In the genomic region with DNA sequence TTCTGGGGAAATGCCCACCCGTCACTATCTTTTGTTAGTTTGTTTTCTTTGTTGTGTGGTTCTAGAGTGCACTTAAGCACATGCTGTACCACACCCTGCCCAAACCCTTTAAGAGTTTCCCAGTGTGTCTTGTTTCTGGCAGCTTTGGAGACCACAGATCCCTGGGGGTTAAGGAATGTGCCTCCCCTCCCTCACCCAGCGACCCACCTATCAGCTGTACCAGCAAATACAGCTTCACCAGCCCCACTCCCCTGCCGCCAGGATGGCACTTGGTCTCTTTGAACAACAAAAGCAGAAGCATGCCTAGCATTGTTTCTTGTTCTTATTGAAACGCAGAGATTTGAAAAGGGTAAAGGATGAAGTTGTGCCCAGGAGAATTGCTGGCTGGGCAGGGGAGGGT, we compare ENCODE assay signal across 10 mouse cellular contexts. TPM values are rescaled to one million over a fixed set of nuclear protein-coding genes. Genes with fewer than 3 reads are reported as not detected.
DNase-seq lines count a peak whose midpoint lies in the region; ATAC-seq and TF ChIP-seq lines count a peak whose summit lies in the region.
"Had no signal": no experiment of that assay in that cellular context is flagged by ENCODE, and none has a peak within 500 bp of the region (broad histone marks: within the 10 kb centered on the region; RNA-seq: fewer than 3 reads in every experiment).

No protein-coding gene starts in this region.

- intact Hi-C loops in heart, postnatal 25 days (cut with DNase I), result loop anchor here (5.0 kb wide), 2 partner anchors 39 to 41 kb away; a partner anchor contains a TSS

- no peak for ATAC-seq in lung, postnatal 0 days
- ATAC-seq in limb, embryonic 13.5 days (ENCODE audit: low FRiP score, low read depth), result no peak
- ATAC-seq in stomach, embryonic 14.5 days (ENCODE audit: insufficient number of reproducible peaks, insufficient read depth, low FRiP score, low read depth), result no peak

- peaks cover 12% of the 10 kb centered on the region; the same call in 1 of the 2 replicates for H3K4me1 ChIP-seq in lung, postnatal 0 days (ENCODE audit: insufficient read depth, low read depth, low read length)
- peaks cover 27% of the 10 kb centered on the region for H3K4me1 ChIP-seq in forebrain, embryonic 10.5 days
- peaks cover 20% of the 10 kb centered on the region for H3K4me1 ChIP-seq in limb, embryonic 13.5 days
- peaks cover 23% of the 10 kb centered on the region for H3K4me1 ChIP-seq in stomach, embryonic 14.5 days (ENCODE audit: control insufficient read depth, insufficient read depth, low read length)

- H3K4me3 ChIP-seq in lung, postnatal 0 days (ENCODE audit: low read depth, low read length), result no peak overlapping the region
- H3K4me3 ChIP-seq in forebrain, embryonic 10.5 days, result peak overlapping the region; percentile 84
- H3K4me3 ChIP-seq in limb, embryonic 13.5 days, result peak overlapping the region; percentile 78
- H3K4me3 ChIP-seq in stomach, embryonic 14.5 days (ENCODE audit: low read depth, low read length), result 0 out of 2 replicates have a peak overlapping the region, but pooled peaks have one; percentile 5

- no peaks in the 10 kb centered on the region for H3K36me3 ChIP-seq in lung, postnatal 0 days (ENCODE audit: insufficient read depth, low read length)
- no peaks in the 10 kb centered on the region for H3K36me3 ChIP-seq in forebrain, embryonic 10.5 days (replicated peaks)
- no peaks in the 10 kb centered on the region for H3K36me3 ChIP-seq in limb, embryonic 13.5 days
- no peaks in the 10 kb centered on the region for H3K36me3 ChIP-seq in stomach, embryonic 14.5 days (ENCODE audit: control insufficient read depth, insufficient read depth, low read length)

- no peak for TF ChIP-seq EP300 in lung, postnatal 0 days (IDR thresholded peaks at IDR 0.05)

- TF ChIP-seq CTCF in lung, postnatal 0 days (IDR thresholded peaks at IDR 0.05), result no peak

- no peaks in the 10 kb centered on the region for H3K27me3 ChIP-seq in lung, postnatal 0 days (replicated peaks; ENCODE audit: insufficient read depth, low read length)
- no peaks in the 10 kb centered on the region for H3K27me3 ChIP-seq in forebrain, embryonic 10.5 days (ENCODE audit: poor library complexity, severe bottlenecking)
- H3K27me3 ChIP-seq in limb, embryonic 13.5 days, result no peaks in the 10 kb centered on the region
- H3K27me3 ChIP-seq in stomach, embryonic 14.5 days (ENCODE audit: control insufficient read depth, insufficient read depth, low read length), result no peaks in the 10 kb centered on the region

- peak overlapping the region; percentile 75 for H3K4me2 ChIP-seq in lung, postnatal 0 days (replicated peaks; ENCODE audit: low read depth, low read length)
- H3K4me2 ChIP-seq in limb, embryonic 13.5 days (replicated peaks), result peak overlapping the region; percentile 85
- H3K4me2 ChIP-seq in stomach, embryonic 14.5 days (replicated peaks; ENCODE audit: low read depth, low read length), result peak overlapping the region; percentile 68

- no peak overlapping the region for H3K27ac ChIP-seq in lung, postnatal 0 days (ENCODE audit: low read length)
- peak overlapping the region; percentile 25; the same call in 1 of the 2 replicates for H3K27ac ChIP-seq in forebrain, embryonic 10.5 days
- no peak overlapping the region for H3K27ac ChIP-seq in limb, embryonic 13.5 days
- no peak overlapping the region for H3K27ac ChIP-seq in stomach, embryonic 14.5 days (ENCODE audit: low read length)

- WGBS in lung, postnatal 0 days, result 35% methylated on average over 4 of the region's 4 CpGs
- WGBS in forebrain, embryonic 10.5 days, result 16% methylated on average over 4 of the region's 4 CpGs
- WGBS in limb, embryonic 13.5 days, result 35% methylated on average over 4 of the region's 4 CpGs
- 42% methylated on average over 4 of the region's 4 CpGs for WGBS in stomach, embryonic 14.5 days

- no peak overlapping the region for H3K9ac ChIP-seq in lung, postnatal 0 days (replicated peaks; ENCODE audit: low read depth)
- H3K9ac ChIP-seq in limb, embryonic 13.5 days, result peak overlapping the region; percentile 43; the same call in 1 of the 2 replicates
- H3K9ac ChIP-seq in stomach, embryonic 14.5 days (replicated peaks; ENCODE audit: low read depth, low read length), result no peak overlapping the region

- DNase-seq in lung, postnatal 0 days (ENCODE audit: low spot score), result no peak
- DNase-seq in lung, postnatal 4 days, result no peak
- DNase-seq in forebrain, embryonic 10.5 days (ENCODE audit: extremely low spot score, low spot score), result no peak
- no peak for DNase-seq in right cerebral cortex, postnatal 25 days
- DNase-seq in adrenal gland, postnatal 14 days, result no peak
- DNase-seq in heart, postnatal 25 days (ENCODE audit: low spot score), result no peak
- DNase-seq: kidney, adult 2 months; thymus, postnatal 4 days had no signal

- H3K9me3 ChIP-seq in lung, postnatal 0 days (ENCODE audit: low read length), result no peaks in the 10 kb centered on the region
- no peaks in the 10 kb centered on the region for H3K9me3 ChIP-seq in forebrain, embryonic 10.5 days
- H3K9me3 ChIP-seq in limb, embryonic 13.5 days, result no peaks in the 10 kb centered on the region
- no peaks in the 10 kb centered on the region for H3K9me3 ChIP-seq in stomach, embryonic 14.5 days (ENCODE audit: control insufficient read depth, low read depth, low read length)

RNA-seq across cellular contexts. Expression of a gene that starts 2.6 kb away (rescaled TPM):
- 21.1 and 25.1 TPM in 2 replicates for polyA plus RNA-seq in lung, postnatal 0 days (2015; fragmentation: Nextera tagmentation; extraction: Ambion mirVana)
- 25.6 and 28.0 TPM in 2 replicates for polyA plus RNA-seq in forebrain, embryonic 10.5 days (2016; fragmentation: Nextera tagmentation; extraction: Ambion mirVana)
- 28.5 and 30.0 TPM in 2 replicates for polyA plus RNA-seq in limb, embryonic 13.5 days (2015; fragmentation: Nextera tagmentation; extraction: Ambion mirVana)
- polyA plus RNA-seq in stomach, embryonic 14.5 days (2014; fragmentation: Nextera tagmentation; extraction: Ambion mirVana), result 31.0 and 33.4 TPM in 2 replicates
- total RNA-seq in adrenal gland, postnatal 14 days (2021), result 23.5 and 27.8 TPM in 2 replicates
- 10 to 100 TPM; 31.0 to 33.3 TPM for total RNA-seq in heart, postnatal 25 days (2021)

RNA-seq across cellular contexts. Expression of a gene that starts 39.9 kb away (rescaled TPM):
- polyA plus RNA-seq in lung, postnatal 0 days (2015; fragmentation: Nextera tagmentation; extraction: Ambion mirVana), result 18.5 and 19.8 TPM in 2 replicates
- polyA plus RNA-seq in forebrain, embryonic 10.5 days (2016; fragmentation: Nextera tagmentation; extraction: Ambion mirVana), result 43.8 and 45.1 TPM in 2 replicates
- polyA plus RNA-seq in limb, embryonic 13.5 days (2015; fragmentation: Nextera tagmentation; extraction: Ambion mirVana), result 24.5 and 26.5 TPM in 2 replicates
- 30.9 and 31.1 TPM in 2 replicates for polyA plus RNA-seq in stomach, embryonic 14.5 days (2014; fragmentation: Nextera tagmentation; extraction: Ambion mirVana)
- 11.0 and 13.9 TPM in 2 replicates for total RNA-seq in adrenal gland, postnatal 14 days (2021)
- 10 to 100 TPM in 1 of 2 experiments, 1 to 10 TPM in 1; 9.7 to 10.8 TPM for total RNA-seq in heart, postnatal 25 days (2021)

RNA-seq across cellular contexts. Expression of a gene that starts 41.4 kb away (rescaled TPM):
- 5.0 and 7.4 TPM in 2 replicates for polyA plus RNA-seq in lung, postnatal 0 days (2015; fragmentation: Nextera tagmentation; extraction: Ambion mirVana)
- polyA plus RNA-seq in forebrain, embryonic 10.5 days (2016; fragmentation: Nextera tagmentation; extraction: Ambion mirVana), result 6.2 and 6.4 TPM in 2 replicates
- 17.7 and 24.6 TPM in 2 replicates for polyA plus RNA-seq in limb, embryonic 13.5 days (2015; fragmentation: Nextera tagmentation; extraction: Ambion mirVana)
- 13.9 and 14.8 TPM in 2 replicates for polyA plus RNA-seq in stomach, embryonic 14.5 days (2014; fragmentation: Nextera tagmentation; extraction: Ambion mirVana)
- 8.8 and 13.6 TPM in 2 replicates for total RNA-seq in adrenal gland, postnatal 14 days (2021)
- total RNA-seq in heart, postnatal 25 days (2021), result 1 to 10 TPM; 2.4 to 2.8 TPM

RNA-seq across cellular contexts. Expression of a gene that starts 41.5 kb away (rescaled TPM):
- polyA plus RNA-seq in lung, postnatal 0 days (2015; fragmentation: Nextera tagmentation; extraction: Ambion mirVana), result 215 and 248 TPM in 2 replicates
- polyA plus RNA-seq in forebrain, embryonic 10.5 days (2016; fragmentation: Nextera tagmentation; extraction: Ambion mirVana), result 36.7 and 39.7 TPM in 2 replicates
- polyA plus RNA-seq in limb, embryonic 13.5 days (2015; fragmentation: Nextera tagmentation; extraction: Ambion mirVana), result 60.8 and 65.3 TPM in 2 replicates
- polyA plus RNA-seq in stomach, embryonic 14.5 days (2014; fragmentation: Nextera tagmentation; extraction: Ambion mirVana), result 70.4 and 71.3 TPM in 2 replicates
- 100 and 106 TPM in 2 replicates for total RNA-seq in adrenal gland, postnatal 14 days (2021)
- 10 to 100 TPM; 38.1 to 41.2 TPM for total RNA-seq in heart, postnatal 25 days (2021)
